ENCODE assay signal across 8 mouse cellular contexts in the genomic region with DNA sequence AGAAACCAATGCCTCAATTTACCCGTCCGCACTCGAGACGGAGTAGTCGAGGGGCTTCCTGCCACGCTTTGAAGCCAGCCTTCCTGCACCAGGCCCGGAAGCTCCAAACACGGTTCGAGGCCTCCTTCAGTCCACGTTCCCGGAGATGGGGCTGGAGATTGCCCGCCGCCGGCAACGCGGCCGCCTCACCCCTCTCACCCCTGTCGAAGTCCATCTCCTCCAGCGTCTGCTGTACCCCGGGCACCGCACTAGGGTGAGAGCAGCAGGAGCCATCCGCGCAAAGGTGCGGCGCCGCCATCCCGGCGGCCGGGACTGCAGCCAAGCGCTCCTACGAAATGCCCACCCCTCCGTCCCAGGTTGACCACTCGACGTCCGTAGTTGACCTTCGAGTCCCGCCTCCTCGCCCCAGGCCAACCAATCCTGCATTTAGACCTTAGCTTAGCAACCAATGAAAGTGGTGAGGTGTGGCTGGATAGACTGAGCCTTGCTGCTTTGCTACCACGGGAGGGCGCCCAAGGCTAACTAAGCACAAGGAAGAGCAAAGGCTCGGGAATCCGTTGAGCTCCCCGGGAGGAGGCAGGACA. TPM values are rescaled to one million over a fixed set of nuclear protein-coding genes. Genes with fewer than 3 reads are reported as not detected.
DNase-seq lines count a peak whose midpoint lies in the region; ATAC-seq and TF ChIP-seq lines count a peak whose summit lies in the region.

TSS of gene Ankrd39 (minus strand) at position 558 of the 584 bp plus-strand sequence.

- peaks cover 47% of the 10 kb centered on the region for H3K36me3 ChIP-seq in embryonic facial prominence, embryonic 13.5 days
- H3K36me3 ChIP-seq in kidney, adult 2 months (ENCODE audit: control insufficient read depth, insufficient read depth, low read length): no peaks in the 10 kb centered on the region
- peaks cover 49% of the 10 kb centered on the region for H3K36me3 ChIP-seq in limb, embryonic 12.5 days
- H3K36me3 ChIP-seq in midbrain, embryonic 15.5 days (replicated peaks): peaks cover 28% of the 10 kb centered on the region
- H3K36me3 ChIP-seq in spleen, adult 2 months (ENCODE audit: control insufficient read depth, insufficient read depth, low read length): peaks cover 3% of the 10 kb centered on the region; the same call in 1 of the 2 replicates

- H3K9ac ChIP-seq in embryonic facial prominence, embryonic 13.5 days: peak within 1 kb of the TSS; percentile 78
- peak within 1 kb of the TSS; percentile 81 for H3K9ac ChIP-seq in limb, embryonic 12.5 days (replicated peaks)
- peak within 1 kb of the TSS; percentile 70 for H3K9ac ChIP-seq in midbrain, embryonic 15.5 days

- under 1% methylated on average over 43 of the region's 43 CpGs for WGBS in embryonic facial prominence, embryonic 13.5 days
- WGBS in kidney, adult 2 months: under 1% methylated on average over 43 of the region's 43 CpGs
- WGBS in limb, embryonic 12.5 days: under 1% methylated on average over 43 of the region's 43 CpGs
- WGBS in midbrain, embryonic 15.5 days: under 1% methylated on average over 43 of the region's 43 CpGs
- WGBS in spleen, adult 2 months: under 1% methylated on average over 43 of the region's 43 CpGs

- peak; percentile 74 for TF ChIP-seq POLR2A in kidney, adult 2 months (IDR thresholded peaks at IDR 0.05; ENCODE audit: low read depth, low read length)
- peak; percentile 64 for TF ChIP-seq POLR2A in spleen, adult 2 months (IDR thresholded peaks at IDR 0.05; ENCODE audit: low read depth, low read length)

- H3K4me2 ChIP-seq in embryonic facial prominence, embryonic 13.5 days: peak within 1 kb of the TSS; percentile 74
- H3K4me2 ChIP-seq in limb, embryonic 12.5 days: peak within 1 kb of the TSS; percentile 74
- peak within 1 kb of the TSS; percentile 60 for H3K4me2 ChIP-seq in midbrain, embryonic 15.5 days

- peak; percentile 97 for DNase-seq in 3134 (ENCODE audit: extremely low read depth, insufficient read length, low spot score)
- peak; percentile 98 for DNase-seq in adrenal gland, postnatal 36 days
- DNase-seq in heart, adult 18-20 months: peak; percentile 98 to 99
- DNase-seq in kidney, adult 2 months: peak; percentile 99
- peak; percentile 93 to 97 for DNase-seq in spleen, adult 2 months (ENCODE audit: low read depth in 1 of 2, low spot score in 2 of 2)

- no peaks in the 10 kb centered on the region for H3K27me3 ChIP-seq in embryonic facial prominence, embryonic 13.5 days
- no peaks in the 10 kb centered on the region for H3K27me3 ChIP-seq in kidney, adult 2 months (replicated peaks; ENCODE audit: control insufficient read depth, insufficient read depth, low read length)
- no peaks in the 10 kb centered on the region for H3K27me3 ChIP-seq in limb, embryonic 12.5 days
- no peaks in the 10 kb centered on the region for H3K27me3 ChIP-seq in midbrain, embryonic 15.5 days (replicated peaks)
- H3K27me3 ChIP-seq in spleen, adult 2 months (ENCODE audit: control insufficient read depth, insufficient read depth, low read length): no peaks in the 10 kb centered on the region

- peak within 1 kb of the TSS; percentile 89 for H3K27ac ChIP-seq in embryonic facial prominence, embryonic 13.5 days
- peak within 1 kb of the TSS; percentile 24; the same call in 1 of the 2 replicates for H3K27ac ChIP-seq in kidney, adult 2 months (ENCODE audit: insufficient read depth, low read depth, low read length)
- peak within 1 kb of the TSS; percentile 85 for H3K27ac ChIP-seq in limb, embryonic 12.5 days
- H3K27ac ChIP-seq in midbrain, embryonic 15.5 days: peak within 1 kb of the TSS; percentile 78
- H3K27ac ChIP-seq in spleen, adult 2 months (ENCODE audit: insufficient read depth, low read length): peak within 1 kb of the TSS; percentile 46

- ATAC-seq in embryonic facial prominence, embryonic 13.5 days (ENCODE audit: insufficient number of reproducible peaks, insufficient read depth, low FRiP score, low TSS enrichment, low read depth): peak; percentile 88
- ATAC-seq in limb, embryonic 12.5 days (ENCODE audit: insufficient number of reproducible peaks, insufficient read depth, low FRiP score, low TSS enrichment, low read depth): peak; percentile 97
- ATAC-seq in midbrain, embryonic 15.5 days (replicated peaks): peak; percentile 95

- peak within 1 kb of the TSS; percentile 71 for H3K4me3 ChIP-seq in embryonic facial prominence, embryonic 13.5 days
- peak within 1 kb of the TSS; percentile 66 for H3K4me3 ChIP-seq in kidney, adult 2 months (ENCODE audit: insufficient read depth, low read depth, low read length)
- peak within 1 kb of the TSS; percentile 68 for H3K4me3 ChIP-seq in limb, embryonic 12.5 days (replicated peaks)
- H3K4me3 ChIP-seq in midbrain, embryonic 15.5 days: peak within 1 kb of the TSS; percentile 66
- peak within 1 kb of the TSS; percentile 83 for H3K4me3 ChIP-seq in spleen, adult 2 months (ENCODE audit: extremely low read depth, insufficient read depth, insufficient read length)

- peak; percentile 100; the same call in 1 of the 2 replicates for TF ChIP-seq CTCF in kidney, adult 2 months (conservative IDR thresholded peaks at IDR 0.05; ENCODE audit: insufficient read depth, insufficient read length, low read depth, low read length)
- TF ChIP-seq CTCF in spleen, adult 2 months (IDR thresholded peaks at IDR 0.05; ENCODE audit: extremely low read depth, insufficient read depth, insufficient read length, insufficient replicate concordance): peak; percentile 97

- H3K4me1 ChIP-seq in embryonic facial prominence, embryonic 13.5 days: peaks cover 54% of the 10 kb centered on the region
- H3K4me1 ChIP-seq in kidney, adult 2 months (ENCODE audit: control insufficient read depth, insufficient read depth, low read length): peaks cover 5% of the 10 kb centered on the region; the same call in 1 of the 2 replicates
- H3K4me1 ChIP-seq in limb, embryonic 12.5 days (replicated peaks): peaks cover 48% of the 10 kb centered on the region
- peaks cover 35% of the 10 kb centered on the region for H3K4me1 ChIP-seq in midbrain, embryonic 15.5 days
- H3K4me1 ChIP-seq in spleen, adult 2 months (ENCODE audit: control insufficient read depth, insufficient read depth, insufficient read length): peaks cover 2% of the 10 kb centered on the region; the same call in 1 of the 2 replicates

- no peaks in the 10 kb centered on the region for H3K9me3 ChIP-seq in embryonic facial prominence, embryonic 13.5 days
- H3K9me3 ChIP-seq in limb, embryonic 12.5 days: no peaks in the 10 kb centered on the region
- no peaks in the 10 kb centered on the region for H3K9me3 ChIP-seq in midbrain, embryonic 15.5 days

RNA-seq across cellular contexts. Expression of gene Ankrd39, which starts in this region (rescaled TPM):
- 10 to 100 TPM; 11.3 to 12.6 TPM for total RNA-seq in adrenal gland, postnatal 36 days (2021)
- 27.3 and 28.6 TPM in 2 replicates for polyA plus RNA-seq in embryonic facial prominence, embryonic 13.5 days (2015; fragmentation: Nextera tagmentation; extraction: Ambion mirVana)
- total RNA-seq in heart, adult 18-20 months (2021): 1 to 10 TPM; 5.8 to 6.2 TPM
- 16.8 and 22.6 TPM in 2 replicates for polyA plus RNA-seq in kidney, adult 2 months (2012; rRNA removed)
- polyA plus RNA-seq in limb, embryonic 12.5 days (2016; fragmentation: Nextera tagmentation; extraction: Ambion mirVana): 24.1 and 26.8 TPM in 2 replicates
- polyA plus RNA-seq in midbrain, embryonic 15.5 days (2015; fragmentation: Nextera tagmentation; extraction: Ambion mirVana): 31.5 and 32.5 TPM in 2 replicates
- polyA plus RNA-seq in spleen, adult 2 months (2012; rRNA removed): 22.2 and 26.0 TPM in 2 replicates

Comparison
In these comparisons a context has a peak if more than half of its experiments do, and no peak if none do; other contexts are left out.
1. Peak in every context shown above with its lines: DNase-seq, ATAC-seq, H3K4me3 ChIP-seq and H3K27ac ChIP-seq.
2. H3K27ac ChIP-seq: peak in every context shown above with its lines; median percentile 89 in embryonic facial prominence, embryonic 13.5 days; 85 in limb, embryonic 12.5 days; 78 in midbrain, embryonic 15.5 days; 46 in spleen, adult 2 months; 24 in kidney, adult 2 months.